Mouse (Mus musculus): ENCODE data around the gene Kif2a. TPM values are rescaled to one million over a fixed set of nuclear protein-coding genes. Genes with fewer than 3 reads are reported as not detected.
A peak's percentile ranks its signal among the peaks of the same experiment; 100 is the strongest.

Kif2a gene
- polyA plus RNA-seq, 1 experiment from 2014 or later: 31.6 TPM

GRCm38 (mm10) chr13:106947583-106947982 is 74.3 kb downstream of the Kif2a start:
- Histone ChIP-seq H3K36me3 (ENCODE audit: control insufficient read depth, insufficient read depth, low read length) (peaks cover 25% of the 10 kb centered on the region), H3K4me2 (ENCODE audit: low read length) (peak overlapping the region; percentile 70), H3K9ac (ENCODE audit: low read length) (peak overlapping the region; percentile 91), H3K4me1 (ENCODE audit: control insufficient read depth, insufficient read depth, low read length) (peaks cover 9% of the 10 kb centered on the region), H3K27ac (ENCODE audit: low read depth, low read length) (no peak overlapping the region), H3K27me3 (replicated peaks; ENCODE audit: control insufficient read depth, insufficient read depth, low read length) (no peaks in the 10 kb centered on the region), H3K9me3 (replicated peaks; ENCODE audit: control insufficient read depth, low read length) (no peaks in the 10 kb centered on the region), H3K4me3 (ENCODE audit: low read depth, low read length) (peak overlapping the region; percentile 93)
- ATAC-seq (no peak), DNase-seq (ENCODE audit: low spot score) (no peak)
- WGBS: 3% methylated on average over 6 of the region's 6 CpGs

GRCm38 (mm10) chr13:106946594-106947540 is 75.1 kb downstream of the Kif2a start, which contains the start of gene Dimt1:
TSS of gene Dimt1 (plus strand) at chr13:106947127.
- Histone ChIP-seq H3K4me2 (ENCODE audit: low read length) (peak within 1 kb of the TSS; percentile 70), H3K9ac (ENCODE audit: low read length) (peak within 1 kb of the TSS; percentile 91), H3K27me3 (replicated peaks; ENCODE audit: control insufficient read depth, insufficient read depth, low read length) (no peaks in the 10 kb centered on the region), H3K9me3 (replicated peaks; ENCODE audit: control insufficient read depth, low read length) (no peaks in the 10 kb centered on the region), H3K4me1 (ENCODE audit: control insufficient read depth, insufficient read depth, low read length) (peaks cover 9% of the 10 kb centered on the region), H3K36me3 (ENCODE audit: control insufficient read depth, insufficient read depth, low read length) (peaks cover 19% of the 10 kb centered on the region), H3K27ac (ENCODE audit: low read depth, low read length) (peak within 1 kb of the TSS; percentile 58), H3K4me3 (ENCODE audit: low read depth, low read length) (peak within 1 kb of the TSS; percentile 93)
- ATAC-seq (peak; percentile 100), DNase-seq (ENCODE audit: low spot score) (peak; percentile 98)
- under 1% methylated on average over 68 of the region's 68 CpGs for WGBS

- no peaks in the 10 kb centered on the region for H3K9me3 ChIP-seq (replicated peaks; ENCODE audit: control insufficient read depth, low read length)
- H3K4me2 ChIP-seq (ENCODE audit: low read length): no peak overlapping the region
- DNase-seq (ENCODE audit: low spot score) (no peak), ATAC-seq (no peak)
- H3K27ac ChIP-seq (ENCODE audit: low read depth, low read length): no peak overlapping the region
- WGBS: 86% methylated on average over 9 of the region's 9 CpGs
- peaks cover 9% of the 10 kb centered on the region for H3K4me1 ChIP-seq (ENCODE audit: control insufficient read depth, insufficient read depth, low read length)
- H3K4me3 ChIP-seq (ENCODE audit: low read depth, low read length): no peak overlapping the region
- no peaks in the 10 kb centered on the region for H3K27me3 ChIP-seq (replicated peaks; ENCODE audit: control insufficient read depth, insufficient read depth, low read length)
- H3K9ac ChIP-seq (ENCODE audit: low read length): no peak overlapping the region
- H3K36me3 ChIP-seq (ENCODE audit: control insufficient read depth, insufficient read depth, low read length): peaks cover 11% of the 10 kb centered on the region
Measured at GRCm38 (mm10) chr13:106945518-106945917, 76.4 kb downstream of the Kif2a start.

GRCm38 (mm10) chr13:106942721-106943120 is 79.2 kb downstream of the Kif2a start:
- Histone ChIP-seq H3K9ac (ENCODE audit: low read length) (no peak overlapping the region), H3K4me2 (ENCODE audit: low read length) (no peak overlapping the region), H3K9me3 (replicated peaks; ENCODE audit: control insufficient read depth, low read length) (no peaks in the 10 kb centered on the region), H3K27ac (ENCODE audit: low read depth, low read length) (no peak overlapping the region), H3K36me3 (ENCODE audit: control insufficient read depth, insufficient read depth, low read length) (no peaks in the 10 kb centered on the region), H3K27me3 (replicated peaks; ENCODE audit: control insufficient read depth, insufficient read depth, low read length) (no peaks in the 10 kb centered on the region), H3K4me3 (ENCODE audit: low read depth, low read length) (no peak overlapping the region), H3K4me1 (ENCODE audit: control insufficient read depth, insufficient read depth, low read length) (peaks cover 2% of the 10 kb centered on the region)
- no peak for DNase-seq (ENCODE audit: low spot score)
- 93% methylated on average over 1 of the region's 1 CpGs for WGBS
- ATAC-seq: no peak

- Histone ChIP-seq H3K4me2 (ENCODE audit: low read length) (peak overlapping the region; percentile 28; the same call in 1 of the 2 replicates), H3K9me3 (replicated peaks; ENCODE audit: control insufficient read depth, low read length) (no peaks in the 10 kb centered on the region), H3K27me3 (replicated peaks; ENCODE audit: control insufficient read depth, insufficient read depth, low read length) (no peaks in the 10 kb centered on the region), H3K4me3 (ENCODE audit: low read depth, low read length) (no peak overlapping the region), H3K4me1 (ENCODE audit: control insufficient read depth, insufficient read depth, low read length) (no peaks in the 10 kb centered on the region), H3K36me3 (ENCODE audit: control insufficient read depth, insufficient read depth, low read length) (no peaks in the 10 kb centered on the region), H3K27ac (ENCODE audit: low read depth, low read length) (no peak overlapping the region), H3K9ac (ENCODE audit: low read length) (no peak overlapping the region)
- DNase-seq (ENCODE audit: low spot score) (peak; percentile 66), ATAC-seq (0 out of 2 replicates have a peak, but pooled peaks have one; percentile 9)
- 26% methylated on average over 7 of the region's 7 CpGs for WGBS
Measured at GRCm38 (mm10) chr13:106941211-106941976, 80.5 kb downstream of the Kif2a start.

DNA sequence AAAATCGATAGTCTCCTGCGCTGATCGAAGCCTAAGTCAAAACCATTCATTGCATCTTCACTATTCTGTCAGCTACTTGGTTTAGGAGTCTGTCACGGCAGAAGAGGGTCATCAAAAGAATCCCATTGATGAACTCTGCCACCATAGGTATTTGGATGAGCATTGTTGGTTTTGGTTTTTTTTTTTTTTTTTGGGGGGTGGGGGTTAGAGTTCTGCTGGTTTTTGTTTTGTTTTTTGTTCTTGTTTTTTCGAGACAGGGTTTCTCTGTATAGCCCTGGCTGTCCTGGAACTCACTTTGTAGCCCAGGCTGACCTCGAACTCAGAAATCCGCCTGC is 84.8 kb downstream of the Kif2a start:
- Histone ChIP-seq H3K9me3 (replicated peaks; ENCODE audit: control insufficient read depth, low read length) (no peaks in the 10 kb centered on the region), H3K4me3 (ENCODE audit: low read depth, low read length) (peak overlapping the region; percentile 96), H3K27ac (ENCODE audit: low read depth, low read length) (no peak overlapping the region), H3K4me2 (ENCODE audit: low read length) (peak overlapping the region; percentile 74), H3K36me3 (ENCODE audit: control insufficient read depth, insufficient read depth, low read length) (no peaks in the 10 kb centered on the region), H3K4me1 (ENCODE audit: control insufficient read depth, insufficient read depth, low read length) (peaks cover 5% of the 10 kb centered on the region), H3K9ac (ENCODE audit: low read length) (no peak overlapping the region), H3K27me3 (replicated peaks; ENCODE audit: control insufficient read depth, insufficient read depth, low read length) (no peaks in the 10 kb centered on the region)
- ATAC-seq (no peak), DNase-seq (ENCODE audit: low spot score) (no peak)
- 29% methylated on average over 7 of the region's 7 CpGs for WGBS

DNA sequence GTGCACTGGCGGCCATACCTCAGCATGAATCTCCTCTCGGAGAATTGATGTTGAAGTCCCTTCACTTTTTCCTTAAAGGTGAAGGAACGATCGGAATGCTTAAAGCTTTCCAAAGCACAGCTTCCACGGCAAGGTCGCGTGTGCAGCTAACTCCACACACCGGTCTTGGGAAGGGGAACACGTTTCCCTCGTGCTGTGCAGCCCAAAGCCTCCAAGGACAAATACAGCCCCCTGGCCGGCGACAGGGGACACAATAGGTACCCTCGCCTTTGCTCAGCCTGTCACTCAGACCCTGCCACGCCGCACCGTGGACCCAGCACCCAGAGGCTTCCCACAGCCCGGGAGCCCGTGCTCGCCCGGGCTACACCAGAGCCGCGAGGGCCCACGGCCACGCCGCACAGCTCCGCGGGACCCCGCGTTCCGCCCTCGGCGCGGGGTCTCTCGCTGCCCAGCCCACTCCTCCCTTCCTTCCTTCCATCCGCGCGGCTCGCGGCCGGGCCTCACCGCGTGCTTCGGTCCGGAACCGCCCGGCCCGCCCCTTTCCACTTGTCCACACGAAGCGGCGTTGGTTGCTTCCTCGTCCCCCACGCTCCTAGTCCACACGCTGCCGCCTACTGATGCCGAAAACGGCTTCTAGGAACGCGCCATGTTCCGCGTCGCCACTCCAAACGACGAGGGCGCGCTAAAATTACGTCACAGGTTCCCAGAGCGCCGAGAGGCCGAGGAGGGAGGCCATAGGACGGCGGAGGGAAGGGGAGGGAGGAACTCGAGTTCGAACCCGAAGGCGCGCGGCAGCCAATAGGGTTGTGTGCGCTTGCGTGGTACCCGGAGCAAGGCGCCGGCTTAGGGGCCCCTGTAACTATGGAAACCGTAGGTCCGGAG is 85.4 kb downstream of the Kif2a start, which contains the start of gene Ipo11:
Gene Ipo11 (minus strand): TSS at position 703 of the 882 bp plus-strand sequence.
- peak within 1 kb of the TSS; percentile 74 for H3K4me2 ChIP-seq (ENCODE audit: low read length)
- ATAC-seq (peak; percentile 97), DNase-seq (ENCODE audit: low spot score) (peak; percentile 99)
- no peaks in the 10 kb centered on the region for H3K27me3 ChIP-seq (replicated peaks; ENCODE audit: control insufficient read depth, insufficient read depth, low read length)
- WGBS: under 1% methylated on average over 84 of the region's 84 CpGs
- no peaks in the 10 kb centered on the region for H3K9me3 ChIP-seq (replicated peaks; ENCODE audit: control insufficient read depth, low read length)
- H3K4me3 ChIP-seq (ENCODE audit: low read depth, low read length): peak within 1 kb of the TSS; percentile 96
- peaks cover 5% of the 10 kb centered on the region for H3K4me1 ChIP-seq (ENCODE audit: control insufficient read depth, insufficient read depth, low read length)
- peak within 1 kb of the TSS; percentile 87 for H3K9ac ChIP-seq (ENCODE audit: low read length)
- peak within 1 kb of the TSS; percentile 78 for H3K27ac ChIP-seq (ENCODE audit: low read depth, low read length)
- no peaks in the 10 kb centered on the region for H3K36me3 ChIP-seq (ENCODE audit: control insufficient read depth, insufficient read depth, low read length)

DNA sequence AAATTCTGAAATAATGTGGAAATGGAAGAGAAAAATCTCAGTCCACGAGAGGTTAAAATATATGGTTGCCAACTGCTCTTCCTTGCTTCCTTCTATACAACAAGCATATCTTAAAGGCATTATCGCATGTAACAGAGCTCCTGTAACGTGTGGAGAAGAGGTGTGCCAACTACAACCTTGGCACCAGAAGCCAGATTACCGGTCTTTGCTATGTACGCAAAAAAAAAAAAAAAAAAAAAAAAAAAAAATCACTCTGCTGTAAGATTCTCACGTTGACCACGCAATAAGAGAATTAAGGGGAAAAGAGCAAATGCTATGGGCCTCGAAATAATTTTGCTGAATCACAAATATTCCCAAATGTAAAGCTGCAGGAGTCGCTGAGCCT is 86.1 kb downstream of the Kif2a start:
- DNase-seq (ENCODE audit: low spot score): no peak
- H3K27ac ChIP-seq (ENCODE audit: low read depth, low read length): peak overlapping the region; percentile 78; the same call in 1 of the 2 replicates

More for the DNA sequence above, 86.1 kb downstream of the Kif2a start:
- WGBS: 10% methylated on average over 9 of the region's 9 CpGs
- peaks cover 5% of the 10 kb centered on the region for H3K4me1 ChIP-seq (ENCODE audit: control insufficient read depth, insufficient read depth, low read length)
- no peaks in the 10 kb centered on the region for H3K9me3 ChIP-seq (replicated peaks; ENCODE audit: control insufficient read depth, low read length)
- peak overlapping the region; percentile 96 for H3K4me3 ChIP-seq (ENCODE audit: low read depth, low read length)
- H3K36me3 ChIP-seq (ENCODE audit: control insufficient read depth, insufficient read depth, low read length): no peaks in the 10 kb centered on the region
- H3K9ac ChIP-seq (ENCODE audit: low read length): peak overlapping the region; percentile 87
- peak overlapping the region; percentile 74 for H3K4me2 ChIP-seq (ENCODE audit: low read length)
- no peak for ATAC-seq
- H3K27me3 ChIP-seq (replicated peaks; ENCODE audit: control insufficient read depth, insufficient read depth, low read length): no peaks in the 10 kb centered on the region

Data from forebrain, embryonic 14.5 days (tissue).